Mouse (Mus musculus): Measurements from ENCODE around the gene Krtap19-5. TPM values are rescaled to one million over a fixed set of nuclear protein-coding genes. Genes with fewer than 3 reads are reported as not detected.

The Krtap19-5 gene
- polyA plus RNA-seq, 1 experiment from 2014 or later = not detected

Other genes with a start within 250 kb of the Krtap19-5 start
- not detected in 2 replicates for gene Krtap26-1, start 248.7 kb downstream of the Krtap19-5 start, polyA plus RNA-seq (2015; fragmentation: Nextera tagmentation; extraction: Ambion mirVana)
- gene Krtap27-1, start 224.8 kb downstream of the Krtap19-5 start, polyA plus RNA-seq (2015; fragmentation: Nextera tagmentation; extraction: Ambion mirVana) = not detected in 2 replicates
- gene 2310061N02Rik, start 188.5 kb downstream of the Krtap19-5 start, polyA plus RNA-seq (2015; fragmentation: Nextera tagmentation; extraction: Ambion mirVana) = not detected in 2 replicates
- not detected in 2 replicates for gene Krtap13-1, start 167.6 kb downstream of the Krtap19-5 start, polyA plus RNA-seq (2015; fragmentation: Nextera tagmentation; extraction: Ambion mirVana)
- not detected in 2 replicates for gene Krtap13, start 144.8 kb downstream of the Krtap19-5 start, polyA plus RNA-seq (2015; fragmentation: Nextera tagmentation; extraction: Ambion mirVana)
- gene 2310034C09Rik, start 137.6 kb downstream of the Krtap19-5 start, polyA plus RNA-seq (2015; fragmentation: Nextera tagmentation; extraction: Ambion mirVana) = not detected in 2 replicates
- not detected in 2 replicates for gene 2310057N15Rik, start 122.3 kb downstream of the Krtap19-5 start, polyA plus RNA-seq (2015; fragmentation: Nextera tagmentation; extraction: Ambion mirVana)
- gene Gm5965, start 118.6 kb downstream of the Krtap19-5 start, polyA plus RNA-seq (2015; fragmentation: Nextera tagmentation; extraction: Ambion mirVana) = not detected in 2 replicates
- gene Gm20741, start 84.2 kb downstream of the Krtap19-5 start, polyA plus RNA-seq (2015; fragmentation: Nextera tagmentation; extraction: Ambion mirVana) = not detected in 2 replicates
- gene Krtap15, start 76.2 kb downstream of the Krtap19-5 start, polyA plus RNA-seq (2015; fragmentation: Nextera tagmentation; extraction: Ambion mirVana) = not detected in 2 replicates
- gene Krtap14, start 70.3 kb downstream of the Krtap19-5 start, polyA plus RNA-seq (2015; fragmentation: Nextera tagmentation; extraction: Ambion mirVana) = not detected in 2 replicates
- not detected in 2 replicates for gene Krtap19-1, start 27.0 kb downstream of the Krtap19-5 start, polyA plus RNA-seq (2015; fragmentation: Nextera tagmentation; extraction: Ambion mirVana)
- not detected in 2 replicates for gene Krtap19-2, start 22.2 kb downstream of the Krtap19-5 start, polyA plus RNA-seq (2015; fragmentation: Nextera tagmentation; extraction: Ambion mirVana)
- not detected in 2 replicates for gene Krtap19-3, start 18.4 kb downstream of the Krtap19-5 start, polyA plus RNA-seq (2015; fragmentation: Nextera tagmentation; extraction: Ambion mirVana)
- gene Krtap19-4, start 11.4 kb downstream of the Krtap19-5 start, polyA plus RNA-seq (2015; fragmentation: Nextera tagmentation; extraction: Ambion mirVana) = not detected in 2 replicates
- gene Krtap19-9b, start 35.8 kb upstream of the Krtap19-5 start, polyA plus RNA-seq (2015; fragmentation: Nextera tagmentation; extraction: Ambion mirVana) = not detected in 2 replicates
- gene Krtap16-3, start 66.4 kb upstream of the Krtap19-5 start, polyA plus RNA-seq (2015; fragmentation: Nextera tagmentation; extraction: Ambion mirVana) = not detected in 2 replicates
- gene Krtap22-2, start 114.3 kb upstream of the Krtap19-5 start, polyA plus RNA-seq (2015; fragmentation: Nextera tagmentation; extraction: Ambion mirVana) = not detected in 2 replicates
- gene Gm10229, start 118.8 kb upstream of the Krtap19-5 start, polyA plus RNA-seq (2015; fragmentation: Nextera tagmentation; extraction: Ambion mirVana) = not detected in 2 replicates
- not detected in 2 replicates for gene Krtap6-1, start 135.2 kb upstream of the Krtap19-5 start, polyA plus RNA-seq (2015; fragmentation: Nextera tagmentation; extraction: Ambion mirVana)
- gene Gm10228, start 145.0 kb upstream of the Krtap19-5 start, polyA plus RNA-seq (2015; fragmentation: Nextera tagmentation; extraction: Ambion mirVana) = not detected in 2 replicates
- not detected in 2 replicates for gene Krtap6-5, start 151.4 kb upstream of the Krtap19-5 start, polyA plus RNA-seq (2015; fragmentation: Nextera tagmentation; extraction: Ambion mirVana)
- gene 1110025L11Rik, start 167.5 kb upstream of the Krtap19-5 start, polyA plus RNA-seq (2015; fragmentation: Nextera tagmentation; extraction: Ambion mirVana) = not detected in 2 replicates
- gene Krtap6-3, start 187.6 kb upstream of the Krtap19-5 start, polyA plus RNA-seq (2015; fragmentation: Nextera tagmentation; extraction: Ambion mirVana) = not detected in 2 replicates
- not detected in 2 replicates for gene Gm6358, start 244.4 kb upstream of the Krtap19-5 start, polyA plus RNA-seq (2015; fragmentation: Nextera tagmentation; extraction: Ambion mirVana)